Mouse (Mus musculus) liver, embryonic 14.5 days (tissue): ENCODE data around the gene Tnfrsf26. TPM values are rescaled to one million over a fixed set of nuclear protein-coding genes. Genes with fewer than 3 reads are reported as not detected.
A peak's percentile ranks its signal among the peaks of the same experiment; 100 is the strongest.

Experiments used
- ATAC-seq: fragments of 200-750 bp; cut with Nextera tagmentation; 2 replicates; pipeline ENCODE4 v1.8.0; 2017; ENCODE audit warnings: moderate number of reproducible peaks, mild to moderate bottlenecking, moderate library complexity; ENCODE audit not compliant: insufficient read depth
- DNase-seq, 3 experiments: peaks; one replicate each; pipeline ENCODE4 v3.0.0-alpha.2; 2012 to 2013; ENCODE audit warnings: low read depth in 3 of 3, low spot score in 3 of 3
- H3K27ac ChIP-seq: fragments of 300-500 bp; sonication (generic); 2 replicates; pipeline ENCODE4 v1.5.1; 2014; ENCODE audit warnings: moderate library complexity, mild to moderate bottlenecking, control low read depth, inconsistent platforms
- H3K27me3 ChIP-seq: fragments of 300-500 bp; sonication (generic); 2 replicates; pipeline ENCODE4 v1.6.1; 2014; ENCODE audit warnings: mild to moderate bottlenecking, low read length, moderate library complexity; ENCODE audit not compliant: control insufficient read depth, insufficient read depth
- H3K36me3 ChIP-seq: fragments of 300-500 bp; sonication (generic); replicated peaks from 2 replicates; pipeline ENCODE4 v1.6.1; 2014; ENCODE audit warnings: low read depth; ENCODE audit not compliant: control insufficient read depth, insufficient read depth
- H3K4me1 ChIP-seq, 2 experiments: fragments of 200-500 bp in 1 of 2; fragments of 300-500 bp in 1 of 2; sonication (generic) in 1 of 2; replicated peaks; 2 replicates each; pipeline ENCODE4 v1.6.1; 2012 to 2014; ENCODE audit warnings: antibody characterized with exemption in 1 of 2, inconsistent platforms in 1 of 2, low read length in 1 of 2; ENCODE audit not compliant: control insufficient read depth in 2 of 2, insufficient read depth in 2 of 2
- H3K4me2 ChIP-seq: fragments of 300-500 bp; sonication (generic); 2 replicates; pipeline ENCODE4 v1.6.1; 2014; ENCODE audit warnings: low read depth, mild to moderate bottlenecking, control low read depth, moderate library complexity
- H3K4me3 ChIP-seq, 2 experiments: fragments of 200-500 bp in 1 of 2; fragments of 300-500 bp in 1 of 2; sonication (generic) in 1 of 2; 2 replicates each; pipeline ENCODE4 v1.5.1; 2012 to 2014; ENCODE audit warnings: low read depth in 2 of 2, low read length in 2 of 2, mild to moderate bottlenecking in 2 of 2, control low read depth in 1 of 2, inconsistent platforms in 1 of 2, moderate library complexity in 1 of 2; ENCODE audit not compliant: insufficient read depth in 1 of 2
- H3K9ac ChIP-seq: fragments of 300-500 bp; sonication (generic); replicated peaks from 2 replicates; pipeline ENCODE4 v1.6.1; 2014; ENCODE audit warnings: mild to moderate bottlenecking, control low read depth, moderate library complexity
- H3K9me3 ChIP-seq: fragments of 300-500 bp; sonication (generic); 2 replicates; pipeline ENCODE4 v1.6.1; 2016; ENCODE audit warnings: low read length, mixed read lengths; ENCODE audit not compliant: control insufficient read depth
- CTCF ChIP-seq: IDR thresholded peaks from 2 replicates; pipeline ENCODE4 v1.5.1; 2016; ENCODE audit warnings: antibody characterized with exemption, low read depth, control low read depth
- EP300 ChIP-seq: IDR thresholded peaks from 2 replicates; pipeline ENCODE4 v1.6.1; 2016; ENCODE audit warnings: antibody characterized with exemption, low read depth
- WGBS: fragments of 180-500 bp; shearing (Covaris S2); extraction: QIAGEN DNeasy Blood & Tissue Kit; methylation state at CpG from one replicate; pipeline ENCODE4 v1.1.7; 2014; ENCODE audit not compliant: insufficient replicate concordance; 5-methylcytosine and 5-hydroxymethylcytosine counted together
- microRNA-seq: library from miRNA; unstranded; fragments of <30 nt; microRNA quantifications from one replicate; pipeline ENCODE4, GENCODE M21; 2016
- polyA plus RNA-seq, 2 experiments: library from polyadenylated mRNA; depleted of rRNA in 1 of 2; stranded (reverse) in 1 of 2; unstranded in 1 of 2; fragments of >200 nt; fragmentation: Nextera tagmentation in 1 of 2; extraction: Ambion mirVana in 1 of 2; gene quantifications; 2 replicates each; pipeline versions ENCODE4 v1.2.1 to v1.2.3; 2012 to 2014

The Tnfrsf26 gene
- polyA plus RNA-seq, 2 experiments: 0.27 to 0.65 TPM

- no peak for TF ChIP-seq EP300
- no peak for TF ChIP-seq CTCF
- no peak for DNase-seq
- peak overlapping the region; percentile 32 for H3K4me2 ChIP-seq
- H3K4me3 ChIP-seq: no peak overlapping the region
- no peaks in the 10 kb centered on the region for H3K9me3 ChIP-seq
- no peaks in the 10 kb centered on the region for H3K27me3 ChIP-seq
- ATAC-seq: peak; percentile 2; the same call in 1 of the 2 replicates
- peak overlapping the region; percentile 59 for H3K27ac ChIP-seq
- WGBS: 44% methylated on average over 6 of the region's 6 CpGs
- no peak overlapping the region for H3K9ac ChIP-seq
- H3K36me3 ChIP-seq: peaks cover 86% of the 10 kb centered on the region
- peaks cover 19 to 28% of the 10 kb centered on the region in 2 experiments for H3K4me1 ChIP-seq
Observed at GRCm38 (mm10) chr7:143565015-143565647, 63.4 kb downstream of the Tnfrsf26 start.

GRCm38 (mm10) chr7:143563787-143564186 is 64.7 kb downstream of the Tnfrsf26 start:
- no peak for ATAC-seq
- Histone ChIP-seq H3K4me3 (no peak overlapping the region), H3K4me2 (no peak overlapping the region), H3K27ac (no peak overlapping the region), H3K9ac (no peak overlapping the region), H3K9me3 (no peaks in the 10 kb centered on the region), H3K27me3 (no peaks in the 10 kb centered on the region), H3K36me3 (peaks cover 81% of the 10 kb centered on the region), H3K4me1 (peaks cover 19 to 28% of the 10 kb centered on the region in 2 experiments)
- 80% methylated on average over 5 of the region's 5 CpGs for WGBS
- DNase-seq: no peak
- TF ChIP-seq EP300 (no peak), CTCF (no peak)

Small RNA genes within 50 kb of the gene (microRNA-seq; reads per million reads assigned to microRNA genes)
- gene Mir7064: 5.9 reads per million, percentile 10 among the genes with 10 or more reads in this experiment

Other genes starting within 250 kb of the Tnfrsf26 start
- gene Cdkn1c, start 167.7 kb downstream of the Tnfrsf26 start, polyA plus RNA-seq (2012; rRNA removed): 48.5 and 71.0 TPM in 2 replicates
- gene Cdkn1c, start 167.7 kb downstream of the Tnfrsf26 start, polyA plus RNA-seq (2014; fragmentation: Nextera tagmentation; extraction: Ambion mirVana): 161 and 167 TPM in 2 replicates
- 7.2 and 13.2 TPM in 2 replicates for gene Slc22a18, start 155.0 kb downstream of the Tnfrsf26 start, polyA plus RNA-seq (2012; rRNA removed)
- gene Slc22a18, start 155.0 kb downstream of the Tnfrsf26 start, polyA plus RNA-seq (2014; fragmentation: Nextera tagmentation; extraction: Ambion mirVana): 9.4 and 9.8 TPM in 2 replicates
- gene Phlda2, start 125.6 kb downstream of the Tnfrsf26 start, polyA plus RNA-seq (2012; rRNA removed): 18.2 and 31.2 TPM in 2 replicates
- gene Phlda2, start 125.6 kb downstream of the Tnfrsf26 start, polyA plus RNA-seq (2014; fragmentation: Nextera tagmentation; extraction: Ambion mirVana): 19.3 and 23.2 TPM in 2 replicates
- 41.3 and 54.3 TPM in 2 replicates for gene Nap1l4, start 79.6 kb downstream of the Tnfrsf26 start, polyA plus RNA-seq (2012; rRNA removed)
- gene Nap1l4, start 79.6 kb downstream of the Tnfrsf26 start, polyA plus RNA-seq (2014; fragmentation: Nextera tagmentation; extraction: Ambion mirVana): 33.7 and 39.4 TPM in 2 replicates
- 18.1 and 35.7 TPM in 2 replicates for gene Cars, start 28.6 kb downstream of the Tnfrsf26 start, polyA plus RNA-seq (2012; rRNA removed)
- gene Cars, start 28.6 kb downstream of the Tnfrsf26 start, polyA plus RNA-seq (2014; fragmentation: Nextera tagmentation; extraction: Ambion mirVana): 41.4 and 42.7 TPM in 2 replicates
- gene Tnfrsf22, start 20.9 kb upstream of the Tnfrsf26 start, polyA plus RNA-seq (2012; rRNA removed): 0.69 and 0.71 TPM in 2 replicates
- 0.99 and 1.2 TPM in 2 replicates for gene Tnfrsf22, start 20.9 kb upstream of the Tnfrsf26 start, polyA plus RNA-seq (2014; fragmentation: Nextera tagmentation; extraction: Ambion mirVana)
- 0.22 and 0.23 TPM in 2 replicates for gene Tnfrsf23, start 57.1 kb upstream of the Tnfrsf26 start, polyA plus RNA-seq (2012; rRNA removed)
- gene Tnfrsf23, start 57.1 kb upstream of the Tnfrsf26 start, polyA plus RNA-seq (2014; fragmentation: Nextera tagmentation; extraction: Ambion mirVana): 0.35 and 0.44 TPM in 2 replicates
- gene Osbpl5, start 128.3 kb upstream of the Tnfrsf26 start, polyA plus RNA-seq (2012; rRNA removed): 1.5 and 1.6 TPM in 2 replicates
- 1.3 and 1.9 TPM in 2 replicates for gene Osbpl5, start 128.3 kb upstream of the Tnfrsf26 start, polyA plus RNA-seq (2014; fragmentation: Nextera tagmentation; extraction: Ambion mirVana)
- gene Mrgprg, start 138.3 kb upstream of the Tnfrsf26 start, polyA plus RNA-seq (2012; rRNA removed): not detected in 2 replicates
- gene Mrgprg, start 138.3 kb upstream of the Tnfrsf26 start, polyA plus RNA-seq (2014; fragmentation: Nextera tagmentation; extraction: Ambion mirVana): not detected in 2 replicates
- 0.28 and 0.37 TPM in 2 replicates for gene Mrgpre, start 155.8 kb upstream of the Tnfrsf26 start, polyA plus RNA-seq (2012; rRNA removed)
- 0.19 and 0.23 TPM in 2 replicates for gene Mrgpre, start 155.8 kb upstream of the Tnfrsf26 start, polyA plus RNA-seq (2014; fragmentation: Nextera tagmentation; extraction: Ambion mirVana)
- gene Nadsyn1, start 194.1 kb upstream of the Tnfrsf26 start, polyA plus RNA-seq (2012; rRNA removed): 7.6 and 7.7 TPM in 2 replicates
- gene Nadsyn1, start 194.1 kb upstream of the Tnfrsf26 start, polyA plus RNA-seq (2014; fragmentation: Nextera tagmentation; extraction: Ambion mirVana): 6.0 and 7.1 TPM in 2 replicates
- gene Dhcr7, start 194.4 kb upstream of the Tnfrsf26 start, polyA plus RNA-seq (2012; rRNA removed): 58.8 and 61.2 TPM in 2 replicates
- 57.0 and 61.4 TPM in 2 replicates for gene Dhcr7, start 194.4 kb upstream of the Tnfrsf26 start, polyA plus RNA-seq (2014; fragmentation: Nextera tagmentation; extraction: Ambion mirVana)
- not detected in 2 replicates for gene Gm498, start 238.1 kb upstream of the Tnfrsf26 start, polyA plus RNA-seq (2012; rRNA removed)
- gene Gm498, start 238.1 kb upstream of the Tnfrsf26 start, polyA plus RNA-seq (2014; fragmentation: Nextera tagmentation; extraction: Ambion mirVana): not detected in 2 replicates